Mouse (Mus musculus) CH12.LX (cell line): Measurements from ENCODE around the gene Maco1. TPM values are rescaled to one million over a fixed set of nuclear protein-coding genes. Genes with fewer than 3 reads are reported as not detected.

ENCODE experiments used
- DNase-seq: peaks from one replicate; pipeline ENCODE4 v3.0.0-alpha.2; 2013; ENCODE audit errors: extremely low read depth
- H3K27ac ChIP-seq: 2 replicates; pipeline ENCODE4 v1.5.1; 2012; ENCODE audit warnings: low read depth, mild to moderate bottlenecking, control low read depth, moderate library complexity; ENCODE audit not compliant: insufficient read depth
- H3K27me3 ChIP-seq: replicated peaks from 2 replicates; pipeline ENCODE3; 2012; ENCODE audit warnings: inconsistent platforms
- H3K36me3 ChIP-seq, 2 experiments: replicated peaks in 1 of 2; 2 replicates each; pipeline versions ENCODE3 to v1.6.1; 2012; ENCODE audit warnings: inconsistent platforms in 1 of 2, low read length in 1 of 2, mild to moderate bottlenecking in 1 of 2, mixed read lengths in 1 of 2, moderate library complexity in 1 of 2; ENCODE audit not compliant: control insufficient read depth in 1 of 2, insufficient read depth in 1 of 2
- H3K4me1 ChIP-seq, 2 experiments: 2 replicates each; pipeline ENCODE4 v1.6.1; 2012; ENCODE audit warnings: inconsistent platforms in 1 of 2, moderate library complexity in 1 of 2; ENCODE audit not compliant: insufficient read depth in 2 of 2, control insufficient read depth in 1 of 2
- H3K4me2 ChIP-seq: 2 replicates; pipeline ENCODE4 v1.6.1; 2012; ENCODE audit warnings: low read depth, mild to moderate bottlenecking, control low read depth; ENCODE audit not compliant: poor library complexity, insufficient read depth, severe bottlenecking
- H3K4me3 ChIP-seq, 3 experiments: fragments of 150-350 bp in 1 of 3; sonication (generic) in 1 of 3; replicated peaks in 1 of 3; 2 replicates each; pipeline versions ENCODE3 to v1.5.1; 2011 to 2012; ENCODE audit warnings: low read depth in 2 of 3, low read length in 2 of 3, mild to moderate bottlenecking in 2 of 3, moderate library complexity in 2 of 3, control low read depth in 1 of 3, improper control_type of control experiment in 1 of 3, inconsistent platforms in 1 of 3, mixed read lengths in 1 of 3; ENCODE audit not compliant: poor library complexity in 1 of 3
- H3K79me2 ChIP-seq: replicated peaks from 2 replicates; pipeline ENCODE4 v1.6.1; 2012; ENCODE audit warnings: mild to moderate bottlenecking, moderate library complexity; ENCODE audit not compliant: control insufficient read depth, poor library complexity, insufficient read depth, severe bottlenecking; ENCODE audit errors: extremely low read depth
- H3K9ac ChIP-seq: 2 replicates; pipeline ENCODE4 v1.6.1; 2012; ENCODE audit warnings: low read depth, mild to moderate bottlenecking, control low read depth, moderate library complexity; ENCODE audit not compliant: insufficient read depth
- H3K9me3 ChIP-seq: replicated peaks from 2 replicates; pipeline ENCODE3; 2012; ENCODE audit warnings: low read length, inconsistent platforms, mixed read lengths
- CHD1 ChIP-seq: IDR thresholded peaks from 2 replicates; pipeline ENCODE4 v1.6.1; 2012; ENCODE audit warnings: low read depth, low read length, improper control_type of control experiment, inconsistent platforms
- CHD2 ChIP-seq: IDR thresholded peaks from 2 replicates; pipeline ENCODE4 v1.6.1; 2011; ENCODE audit warnings: low read length, improper control_type of control experiment
- ELF1 ChIP-seq: IDR thresholded peaks from 2 replicates; pipeline ENCODE4 v1.6.1; 2014; ENCODE audit warnings: low read depth, mild to moderate bottlenecking, inconsistent platforms, low read length, improper control_type of control experiment
- EP300 ChIP-seq: IDR thresholded peaks from 2 replicates; pipeline ENCODE4 v1.6.1; 2011; ENCODE audit warnings: low read length, improper control_type of control experiment
- GABPA ChIP-seq: IDR thresholded peaks from 2 replicates; pipeline ENCODE4 v1.6.1; 2012; ENCODE audit warnings: low read depth, low read length, improper control_type of control experiment, inconsistent platforms; ENCODE audit not compliant: insufficient replicate concordance
- JUND ChIP-seq: conservative IDR thresholded peaks from 2 replicates; pipeline ENCODE4 v1.6.1; 2011; ENCODE audit warnings: low read depth, low read length, improper control_type of control experiment
- KAT2A ChIP-seq: IDR thresholded peaks from 2 replicates; pipeline ENCODE4 v1.6.1; 2012; ENCODE audit warnings: low read length, improper control_type of control experiment, inconsistent platforms; ENCODE audit not compliant: insufficient replicate concordance
- MAFK ChIP-seq: IDR thresholded peaks from 2 replicates; pipeline ENCODE4 v1.6.1; 2011; ENCODE audit warnings: low read length, improper control_type of control experiment; ENCODE audit not compliant: insufficient replicate concordance
- MAX ChIP-seq: IDR thresholded peaks from 2 replicates; pipeline ENCODE4 v1.6.1; 2011; ENCODE audit warnings: low read length, improper control_type of control experiment
- MEF2A ChIP-seq: IDR thresholded peaks from 2 replicates; pipeline ENCODE4 v1.6.1; 2014; ENCODE audit warnings: low read depth, mild to moderate bottlenecking, inconsistent platforms, low read length, improper control_type of control experiment, borderline replicate concordance
- MXI1 ChIP-seq: IDR thresholded peaks from 2 replicates; pipeline ENCODE4 v1.6.1; 2011; ENCODE audit warnings: mild to moderate bottlenecking, low read depth, low read length, improper control_type of control experiment
- NRF1 ChIP-seq: IDR thresholded peaks from 2 replicates; pipeline ENCODE4 v1.6.1; 2014; ENCODE audit warnings: low read depth, mild to moderate bottlenecking, inconsistent platforms, low read length, improper control_type of control experiment, moderate library complexity
- POLR2A ChIP-seq: IDR thresholded peaks from 2 replicates; pipeline ENCODE4 v1.6.1; 2011; ENCODE audit warnings: low read depth, mild to moderate bottlenecking, improper control_type of control experiment, low read length
- RCOR1 ChIP-seq: conservative IDR thresholded peaks from 2 replicates; pipeline ENCODE4 v1.6.1; 2012; ENCODE audit warnings: low read depth, mild to moderate bottlenecking, inconsistent platforms, low read length, improper control_type of control experiment
- SMC3 ChIP-seq: IDR thresholded peaks from 2 replicates; pipeline ENCODE4 v1.6.1; 2011; ENCODE audit warnings: low read depth, low read length, improper control_type of control experiment
- TBP ChIP-seq: conservative IDR thresholded peaks from 2 replicates; pipeline ENCODE4 v1.6.1; 2011; ENCODE audit warnings: low read depth, low read length, improper control_type of control experiment
- ZNF384 ChIP-seq: IDR thresholded peaks from 2 replicates; pipeline ENCODE4 v1.6.1; 2012; ENCODE audit warnings: low read depth, low read length, improper control_type of control experiment, inconsistent platforms
- dilution Hi-C: fragments of 300-500 bp; cut with MboI; formaldehyde crosslinking; loops from 2 replicates; pipeline ENCODE4 v1.14.3; 2020; ENCODE audit warnings: low sequenced_read_pairs; ENCODE audit not compliant: extremely low pct_unique_long_range_greater_than_20kb, extremely low pct_ligation_motif_present
- in situ Hi-C: fragments of 300-500 bp; cut with MboI; formaldehyde crosslinking; loops from 3 replicates; pipeline ENCODE4 v1.14.3; 2019; ENCODE audit warnings: low sequenced_read_pairs, low pct_ligation_motif_present, low pct_unique_long_range_greater_than_20kb, mixed read lengths
- polyA plus RNA-seq: library from polyadenylated mRNA; unstranded; fragments of >175 nt; gene quantifications from 2 replicates; pipeline ENCODE4 v1.2.1, GENCODE M21; 2012; ENCODE audit warnings: low read depth; ENCODE audit not compliant: insufficient read length
- total RNA-seq, 2 experiments: library from RNA; depleted of rRNA; stranded (reverse); fragments of 300-350 nt in 1 of 2; fragments of >200 nt in 1 of 2; gene quantifications; 2 replicates each; pipeline ENCODE4 v1.2.3; 2012 to 2014

The Maco1 gene
- total RNA-seq (2012; rRNA removed), result 15.8 and 16.6 TPM in 2 replicates
- 17.3 and 19.6 TPM in 2 replicates for total RNA-seq (2014; rRNA removed)
- polyA plus RNA-seq, result 19.8 and 22.3 TPM in 2 replicates

DNA sequence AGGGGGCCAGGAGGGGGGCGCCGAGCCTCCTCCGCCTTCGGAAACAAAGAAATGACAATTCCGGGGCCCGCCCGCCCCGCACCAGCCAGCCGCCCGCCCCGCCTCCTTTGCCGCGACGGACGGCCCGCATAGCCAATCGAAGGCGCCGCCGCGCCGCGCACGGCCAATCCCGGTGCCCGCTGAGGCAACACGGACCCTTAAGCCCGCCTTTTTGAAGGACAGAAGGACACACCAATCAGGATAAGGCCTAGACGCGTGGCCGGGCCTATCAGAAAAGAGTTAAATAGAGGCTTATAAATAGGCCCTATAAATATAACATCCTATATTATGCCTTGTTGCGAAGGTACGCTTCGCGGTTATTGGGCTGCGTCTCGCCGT, at the start of gene Maco1:
Maco1 (minus strand) TSS at position 87 of the 378 bp plus-strand sequence.
- peak; percentile 97 for DNase-seq
- H3K9ac ChIP-seq, result peak within 1 kb of the TSS; percentile 83
- peak within 1 kb of the TSS; percentile 75 to 95 (median 85) for H3K4me3 ChIP-seq
- H3K9me3 ChIP-seq, result no peaks in the 10 kb centered on the region
- dilution Hi-C loops, result no loop called here
- peaks cover 22% of the 10 kb centered on the region for H3K27me3 ChIP-seq
- no peaks in the 10 kb centered on the region; the same call in 1 of the 2 replicates for H3K79me2 ChIP-seq
- H3K27ac ChIP-seq, result peak within 1 kb of the TSS; percentile 65
- H3K4me1 ChIP-seq, result peaks cover 4 to 13% of the 10 kb centered on the region in 2 experiments; a peak in 2 of 4 replicates
- H3K36me3 ChIP-seq, result no peaks in the 10 kb centered on the region
- in situ Hi-C loops, result no loop called here
- TF ChIP-seq CHD2 (peak; percentile 93), NRF1 (peak; percentile 44; the same call in 1 of the 2 replicates), POLR2A (no peak), TBP (peak; percentile 63; the same call in 1 of the 2 replicates), EP300 (no peak), MAFK (no peak), ELF1 (peak; percentile 11; the same call in 1 of the 2 replicates), GABPA (no peak)
- TF ChIP-seq, all 38 proteins: peak for 4
- peak within 1 kb of the TSS; percentile 80 for H3K4me2 ChIP-seq

DNA sequence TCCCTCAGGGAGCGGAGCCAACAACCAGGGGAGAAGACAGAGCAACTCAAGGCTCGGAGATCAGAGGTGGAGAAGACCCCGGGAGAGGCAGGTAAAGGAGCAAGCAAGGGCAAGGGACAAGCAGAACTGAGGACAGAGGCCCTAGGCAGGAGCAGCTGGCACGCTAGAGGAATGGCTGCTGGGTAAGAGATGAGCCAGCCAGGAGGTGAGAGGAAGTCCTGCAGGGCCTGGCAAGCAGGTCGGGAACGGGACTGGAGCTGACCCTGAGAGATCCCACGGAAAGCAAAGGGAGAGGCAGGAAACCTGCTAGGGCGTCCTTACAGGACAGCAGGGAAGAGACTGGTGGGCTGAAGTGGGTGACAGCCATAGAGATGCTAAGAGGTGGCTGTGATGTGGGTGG, 48.0 kb upstream of the Maco1 start:
- TF ChIP-seq KAT2A (no peak), ELF1 (no peak), CHD2 (no peak), SMC3 (no peak), MAX (no peak)
- Histone ChIP-seq H3K27me3 (no peaks in the 10 kb centered on the region), H3K4me3 (no peak overlapping the region), H3K79me2 (no peaks in the 10 kb centered on the region), H3K4me1 (no peaks in the 10 kb centered on the region), H3K9me3 (no peaks in the 10 kb centered on the region), H3K9ac (no peak overlapping the region), H3K27ac (no peak overlapping the region), H3K4me2 (no peak overlapping the region), H3K36me3 (peaks cover 74 to 91% of the 10 kb centered on the region in 2 experiments)
- in situ Hi-C loops, result no loop called here
- no peak for DNase-seq
- dilution Hi-C loops, result no loop called here

DNA sequence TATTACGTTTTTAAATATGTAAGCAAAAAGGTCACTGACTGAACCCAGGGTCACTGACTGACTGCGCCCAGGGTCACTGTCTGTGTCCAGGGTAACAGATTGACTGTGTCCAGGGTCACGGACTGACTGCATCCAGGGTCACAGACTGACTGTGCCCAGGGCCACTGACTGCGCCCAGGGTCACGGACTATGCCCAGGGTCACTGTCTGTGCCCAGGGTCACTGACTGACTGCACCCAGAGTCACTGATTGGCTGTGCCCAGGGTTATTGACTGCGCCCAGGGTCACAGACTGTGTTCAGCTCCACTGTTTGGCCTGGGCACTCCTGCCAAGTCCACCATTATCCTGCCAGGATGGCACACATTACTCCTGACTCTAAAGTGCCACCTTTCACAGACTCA, 44.1 kb upstream of the Maco1 start:
- in situ Hi-C loops, result no loop called here
- H3K4me2 ChIP-seq, result no peak overlapping the region
- no peak overlapping the region for H3K9ac ChIP-seq
- H3K27ac ChIP-seq, result no peak overlapping the region
- H3K79me2 ChIP-seq, result no peaks in the 10 kb centered on the region
- H3K36me3 ChIP-seq, result peaks cover 53 to 79% of the 10 kb centered on the region in 2 experiments
- TF ChIP-seq MAX (no peak), CHD1 (no peak), JUND (no peak), ZNF384 (no peak), RCOR1 (no peak), MXI1 (no peak), GABPA (no peak), MEF2A (no peak), TBP (no peak)
- no peaks in the 10 kb centered on the region for H3K27me3 ChIP-seq
- dilution Hi-C loops, result no loop called here
- no peaks in the 10 kb centered on the region for H3K4me1 ChIP-seq
- no peaks in the 10 kb centered on the region for H3K9me3 ChIP-seq
- DNase-seq, result no peak
- no peak overlapping the region for H3K4me3 ChIP-seq
